Mouse (Mus musculus) ES-Bruce4 (cell line): ENCODE results near the gene Prlh. TPM values are rescaled to one million over a fixed set of nuclear protein-coding genes. Genes with fewer than 3 reads are reported as not detected.

ENCODE experiments used
- H3K27ac ChIP-seq: 2 replicates; pipeline ENCODE4 v1.5.1; 2012; ENCODE audit warnings: low read length, inconsistent platforms; ENCODE audit not compliant: insufficient read depth
- H3K27me3 ChIP-seq: 2 replicates; pipeline ENCODE4 v1.6.1; 2012; ENCODE audit warnings: mild to moderate bottlenecking, low read length, inconsistent platforms; ENCODE audit not compliant: control insufficient read depth, poor library complexity, insufficient read depth, severe bottlenecking
- H3K36me3 ChIP-seq: 2 replicates; pipeline ENCODE4 v1.6.1; 2012; ENCODE audit warnings: inconsistent platforms, mild to moderate bottlenecking, low read length, moderate library complexity; ENCODE audit not compliant: control insufficient read depth, poor library complexity, insufficient read depth, severe bottlenecking
- H3K4me1 ChIP-seq: one replicate; pipeline ENCODE4 v1.8.1; 2011; ENCODE audit warnings: low read length; ENCODE audit not compliant: control insufficient read depth, insufficient read depth
- H3K4me3 ChIP-seq: 2 replicates; pipeline ENCODE4 v1.5.1; 2011; ENCODE audit warnings: low read depth, mild to moderate bottlenecking, low read length
- H3K9ac ChIP-seq: 2 replicates; pipeline ENCODE4 v1.6.1; 2012; ENCODE audit warnings: low read depth, mild to moderate bottlenecking, inconsistent platforms; ENCODE audit not compliant: poor library complexity, severe bottlenecking
- H3K9me3 ChIP-seq: replicated peaks from 2 replicates; pipeline ENCODE4 v1.6.1; 2012; ENCODE audit warnings: mild to moderate bottlenecking, low read length, inconsistent platforms; ENCODE audit not compliant: control insufficient read depth, poor library complexity, insufficient read depth, severe bottlenecking
- CTCF ChIP-seq: IDR thresholded peaks from one replicate; pipeline ENCODE4 v1.8.1; 2011; ENCODE audit warnings: low read depth, low read length
- EP300 ChIP-seq: IDR thresholded peaks from 2 replicates; pipeline ENCODE4 v1.6.1; 2011; ENCODE audit warnings: low read depth, low read length; ENCODE audit not compliant: insufficient read depth
- POLR2A ChIP-seq: IDR thresholded peaks from one replicate; pipeline ENCODE4 v1.8.1; 2011; ENCODE audit warnings: low read length; ENCODE audit not compliant: insufficient read depth
- polyA plus RNA-seq: library from polyadenylated mRNA; stranded (reverse); fragments of >200 nt; gene quantifications from 2 replicates; pipeline ENCODE4 v1.2.4, GENCODE M21; 2011; ENCODE audit warnings: low read depth; ENCODE audit not compliant: missing spikeins, insufficient read depth, insufficient read length

Prlh gene
- polyA plus RNA-seq, 1 experiment = not detected

GRCm38 (mm10) chr1:90962526-90962925, 9.6 kb downstream of the Prlh start:
- H3K4me3 ChIP-seq = no peak overlapping the region
- TF ChIP-seq EP300 = no peak
- TF ChIP-seq CTCF = no peak
- TF ChIP-seq POLR2A = no peak
- no peaks in the 10 kb centered on the region for H3K27me3 ChIP-seq
- H3K9ac ChIP-seq = no peak overlapping the region
- no peaks in the 10 kb centered on the region for H3K9me3 ChIP-seq
- no peaks in the 10 kb centered on the region for H3K4me1 ChIP-seq
- H3K27ac ChIP-seq = no peak overlapping the region
- no peaks in the 10 kb centered on the region for H3K36me3 ChIP-seq

GRCm38 (mm10) chr1:90962994-90963393, 10.1 kb downstream of the Prlh start:
- H3K4me3 ChIP-seq = no peak overlapping the region
- H3K27ac ChIP-seq = no peak overlapping the region
- TF ChIP-seq CTCF (no peak), POLR2A (no peak), EP300 (no peak)
- H3K4me1 ChIP-seq = no peaks in the 10 kb centered on the region
- H3K27me3 ChIP-seq = no peaks in the 10 kb centered on the region
- H3K9me3 ChIP-seq = no peaks in the 10 kb centered on the region
- H3K36me3 ChIP-seq = no peaks in the 10 kb centered on the region
- no peak overlapping the region for H3K9ac ChIP-seq

GRCm38 (mm10) chr1:90967583-90967982, 14.7 kb downstream of the Prlh start:
- Histone ChIP-seq H3K9me3 (no peaks in the 10 kb centered on the region), H3K4me1 (peaks cover 5% of the 10 kb centered on the region), H3K36me3 (no peaks in the 10 kb centered on the region), H3K27ac (no peak overlapping the region), H3K27me3 (no peaks in the 10 kb centered on the region), H3K4me3 (no peak overlapping the region), H3K9ac (no peak overlapping the region)
- TF ChIP-seq EP300 = no peak
- no peak for TF ChIP-seq POLR2A
- no peak for TF ChIP-seq CTCF

GRCm38 (mm10) chr1:90968649-90969048, 15.7 kb downstream of the Prlh start:
- TF ChIP-seq POLR2A = no peak
- no peak for TF ChIP-seq EP300
- no peak for TF ChIP-seq CTCF
- no peak overlapping the region for H3K9ac ChIP-seq
- no peaks in the 10 kb centered on the region for H3K36me3 ChIP-seq
- no peaks in the 10 kb centered on the region for H3K27me3 ChIP-seq
- H3K9me3 ChIP-seq = no peaks in the 10 kb centered on the region
- peak overlapping the region; percentile 43; the same call in 1 of the 2 replicates for H3K4me3 ChIP-seq
- H3K27ac ChIP-seq = no peak overlapping the region
- H3K4me1 ChIP-seq = peaks cover 5% of the 10 kb centered on the region

GRCm38 (mm10) chr1:90969347-90969784, 16.5 kb downstream of the Prlh start, which contains the start of gene Rab17:
Gene Rab17 (minus strand): TSS chr1:90969661.
- H3K27ac ChIP-seq = no peak within 1 kb of the TSS

GRCm38 (mm10) chr1:90969881-90970390, 17.0 kb downstream of the Prlh start:
- Histone ChIP-seq H3K27ac (no peak overlapping the region), H3K9ac (no peak overlapping the region), H3K36me3 (no peaks in the 10 kb centered on the region), H3K9me3 (no peaks in the 10 kb centered on the region), H3K4me3 (no peak overlapping the region), H3K4me1 (peaks cover 5% of the 10 kb centered on the region), H3K27me3 (no peaks in the 10 kb centered on the region)
- TF ChIP-seq CTCF = no peak
- TF ChIP-seq EP300 = no peak
- TF ChIP-seq POLR2A = no peak

More at GRCm38 (mm10) chr1:90969347-90969784, 16.5 kb downstream of the Prlh start, which contains the start of gene Rab17:
- peaks cover 5% of the 10 kb centered on the region for H3K4me1 ChIP-seq
- H3K9ac ChIP-seq = 0 out of 2 replicates have a peak within 1 kb of the TSS, but pooled peaks have one; percentile 11
- no peaks in the 10 kb centered on the region for H3K27me3 ChIP-seq
- peak within 1 kb of the TSS; percentile 43 for H3K4me3 ChIP-seq
- H3K9me3 ChIP-seq = no peaks in the 10 kb centered on the region
- no peaks in the 10 kb centered on the region for H3K36me3 ChIP-seq
- TF ChIP-seq POLR2A (no peak), CTCF (no peak), EP300 (no peak)
